Mouse (Mus musculus) brain, embryonic 14.5 days (tissue): ENCODE data around the gene Ccdc130.

Experiments used
- CTCF ChIP-seq: fragments of 200-500 bp; IDR thresholded peaks from 2 replicates; pipeline ENCODE4 v1.5.1; 2012; ENCODE audit warnings: inconsistent platforms, mild to moderate bottlenecking, moderate library complexity, borderline replicate concordance; ENCODE audit not compliant: insufficient read depth, insufficient read length; ENCODE audit errors: extremely low read depth
- POLR2A ChIP-seq: fragments of 200-500 bp; IDR thresholded peaks from 2 replicates; pipeline ENCODE4 v1.6.1; 2012; ENCODE audit warnings: mild to moderate bottlenecking, inconsistent platforms, borderline replicate concordance; ENCODE audit not compliant: poor library complexity, insufficient read depth, insufficient read length, severe bottlenecking; ENCODE audit errors: extremely low read depth

GRCm38 (mm10) chr8:84297029-84297785, 27.0 kb upstream of the Ccdc130 start:
- TF ChIP-seq CTCF (no peak), POLR2A (no peak)
